Mouse (Mus musculus) brain, embryonic 14.5 days (tissue): ENCODE measurements around the gene Cpm. TPM values are rescaled to one million over a fixed set of nuclear protein-coding genes. Genes with fewer than 3 reads are reported as not detected.

ENCODE experiments used
- DNase-seq: peaks from one replicate; pipeline ENCODE4 v3.0.0-alpha.2; 2011; ENCODE audit warnings: low read depth
- CTCF ChIP-seq: fragments of 200-500 bp; IDR thresholded peaks from 2 replicates; pipeline ENCODE4 v1.5.1; 2012; ENCODE audit warnings: inconsistent platforms, mild to moderate bottlenecking, moderate library complexity, borderline replicate concordance; ENCODE audit not compliant: insufficient read depth, insufficient read length; ENCODE audit errors: extremely low read depth
- POLR2A ChIP-seq: fragments of 200-500 bp; IDR thresholded peaks from 2 replicates; pipeline ENCODE4 v1.6.1; 2012; ENCODE audit warnings: mild to moderate bottlenecking, inconsistent platforms, borderline replicate concordance; ENCODE audit not compliant: poor library complexity, insufficient read depth, insufficient read length, severe bottlenecking; ENCODE audit errors: extremely low read depth
- polyA plus RNA-seq: library from polyadenylated mRNA; depleted of rRNA; stranded (reverse); fragments of >200 nt; gene quantifications from 2 replicates; pipeline ENCODE4 v1.2.3, GENCODE M21; 2012

The Cpm gene
- polyA plus RNA-seq, 1 experiment = 3.7 TPM

DNA sequence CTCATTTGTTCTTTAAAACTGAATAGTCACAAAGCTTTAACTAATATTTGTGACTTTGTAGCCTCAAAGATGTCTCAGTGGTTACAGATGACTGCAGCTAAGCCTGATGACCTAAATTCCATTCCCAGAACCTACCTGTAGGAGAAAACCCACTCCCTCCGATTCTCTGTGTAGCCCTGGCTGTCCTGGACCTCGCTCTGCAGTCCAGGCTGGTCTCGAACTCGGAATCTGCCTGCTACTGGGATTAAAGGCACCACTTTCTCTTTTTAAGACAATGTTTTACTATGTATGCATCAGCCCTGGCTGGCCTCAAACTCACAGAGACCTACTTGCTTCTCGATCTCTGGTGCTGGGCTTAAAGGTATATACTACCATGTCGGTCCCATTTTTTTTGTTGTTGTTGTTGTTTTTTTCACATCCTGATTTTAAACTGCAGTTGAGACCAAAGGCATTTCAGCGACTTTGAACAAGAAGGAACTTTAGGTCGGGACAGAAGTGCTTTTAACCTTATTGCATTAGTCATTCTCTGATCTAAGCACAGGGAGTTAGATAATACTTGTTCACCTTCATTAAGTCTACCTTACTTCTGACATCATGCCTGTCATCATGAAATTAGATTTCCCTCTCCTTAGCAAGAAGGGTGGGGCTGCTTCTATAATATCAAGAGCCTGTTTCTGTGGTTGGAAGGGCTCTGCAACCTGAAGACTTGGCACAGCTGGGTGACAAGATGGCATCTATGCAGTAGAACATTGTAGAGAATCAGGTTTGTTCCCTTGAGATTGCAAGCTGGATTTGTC is 40.0 kb upstream of the Cpm start:
- TF ChIP-seq POLR2A = no peak
- no peak for DNase-seq

DNA sequence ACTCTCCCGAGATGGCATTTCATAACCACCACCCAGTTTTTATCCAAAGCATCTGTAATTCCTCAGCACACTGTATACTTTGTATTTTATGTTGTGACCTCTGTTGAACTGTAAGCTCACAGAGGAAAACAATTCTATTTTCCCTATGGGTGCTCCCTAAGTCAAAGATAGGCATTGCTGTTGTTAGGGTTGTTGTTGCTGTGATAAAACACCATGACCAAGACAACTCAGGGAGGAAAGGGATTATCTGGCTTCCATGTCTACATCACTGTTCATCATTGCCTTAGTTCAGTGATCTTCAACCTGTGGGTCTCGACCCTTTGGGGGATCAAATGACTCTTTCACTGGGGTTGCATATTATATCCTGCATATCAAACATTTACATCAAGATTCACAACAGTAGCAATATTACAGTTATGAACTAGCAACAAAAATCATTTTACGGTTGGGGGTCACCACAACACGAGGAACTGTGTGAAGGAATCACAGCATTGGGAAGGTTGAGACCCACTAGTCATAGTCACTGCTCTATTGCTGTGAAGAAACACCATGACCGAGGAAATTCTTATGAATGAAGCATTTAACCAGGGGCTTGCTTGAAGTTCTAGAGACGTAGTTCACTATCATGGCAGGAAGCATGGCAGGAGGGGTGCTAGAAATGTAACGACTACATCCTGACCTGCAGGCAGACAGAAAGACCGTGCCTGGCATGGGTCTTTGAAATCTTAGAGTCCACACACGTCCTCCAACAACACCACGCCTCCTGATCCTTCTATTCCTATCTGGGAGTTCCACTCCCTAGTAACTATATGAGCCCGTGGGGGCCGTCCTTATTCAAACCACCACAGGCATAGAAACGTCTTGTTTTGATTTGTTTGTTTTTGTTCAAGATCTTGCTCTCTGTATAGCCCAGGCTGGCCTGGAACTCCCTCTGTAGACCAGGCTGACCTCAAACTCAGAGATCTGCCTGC is 38.7 kb upstream of the Cpm start:
- TF ChIP-seq CTCF = no peak
- TF ChIP-seq POLR2A = no peak
- no peak for DNase-seq

DNA sequence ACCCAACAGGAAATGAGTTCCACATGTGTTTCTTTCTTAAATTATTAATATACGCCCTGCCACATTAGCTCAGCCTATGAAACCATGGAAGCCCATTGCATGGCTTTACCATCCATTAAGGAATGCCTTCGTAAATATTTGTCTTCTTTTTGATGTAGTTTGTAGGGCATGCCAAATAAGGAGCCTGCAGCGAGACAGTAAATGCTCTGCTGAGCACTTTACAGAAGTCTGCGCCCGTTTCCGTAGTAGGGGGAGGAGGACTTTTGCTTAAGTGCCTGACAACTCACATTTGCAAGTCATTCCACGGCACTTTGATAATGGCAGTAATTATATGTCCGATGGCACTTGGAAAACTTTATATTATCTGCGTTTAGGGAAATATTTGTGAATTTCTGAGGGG is 37.5 kb upstream of the Cpm start:
- TF ChIP-seq CTCF (no peak), POLR2A (no peak)
- DNase-seq = no peak

DNA sequence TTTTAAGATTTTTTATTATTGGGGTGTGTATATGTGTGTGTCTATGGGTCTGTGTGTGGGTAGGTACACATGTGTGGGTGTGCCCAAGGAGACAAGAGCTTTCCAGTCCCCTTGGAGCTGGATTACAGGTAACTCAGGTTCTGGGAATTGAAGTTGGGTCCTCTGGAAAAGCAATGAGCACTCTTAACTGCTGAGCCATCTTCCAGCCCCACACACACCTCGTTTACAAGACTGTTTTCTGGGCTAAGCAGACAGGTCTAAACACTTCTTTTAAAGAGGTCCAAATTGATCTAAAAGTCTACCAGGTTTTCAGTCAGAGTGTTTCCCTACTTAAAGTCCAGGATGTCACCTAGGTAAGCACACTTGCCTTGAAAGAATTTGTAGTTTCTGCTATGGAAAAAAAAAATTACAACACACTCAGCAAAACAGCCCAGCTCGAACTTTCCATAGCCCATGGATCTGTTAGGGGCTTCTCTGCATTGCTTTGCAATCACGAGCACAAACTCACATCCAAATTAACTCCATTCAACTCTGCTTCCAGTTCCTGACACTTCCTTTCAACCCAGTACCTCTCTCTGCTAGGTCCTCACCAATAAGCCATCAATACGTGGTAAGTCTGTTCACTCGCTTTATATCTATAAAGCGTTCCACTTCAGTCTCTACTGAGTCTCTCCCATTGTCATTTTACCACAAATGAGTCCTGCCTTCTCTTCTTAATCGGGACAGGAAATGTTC is 36.8 kb upstream of the Cpm start:
- no peak for DNase-seq
- TF ChIP-seq CTCF (no peak), POLR2A (no peak)

DNA sequence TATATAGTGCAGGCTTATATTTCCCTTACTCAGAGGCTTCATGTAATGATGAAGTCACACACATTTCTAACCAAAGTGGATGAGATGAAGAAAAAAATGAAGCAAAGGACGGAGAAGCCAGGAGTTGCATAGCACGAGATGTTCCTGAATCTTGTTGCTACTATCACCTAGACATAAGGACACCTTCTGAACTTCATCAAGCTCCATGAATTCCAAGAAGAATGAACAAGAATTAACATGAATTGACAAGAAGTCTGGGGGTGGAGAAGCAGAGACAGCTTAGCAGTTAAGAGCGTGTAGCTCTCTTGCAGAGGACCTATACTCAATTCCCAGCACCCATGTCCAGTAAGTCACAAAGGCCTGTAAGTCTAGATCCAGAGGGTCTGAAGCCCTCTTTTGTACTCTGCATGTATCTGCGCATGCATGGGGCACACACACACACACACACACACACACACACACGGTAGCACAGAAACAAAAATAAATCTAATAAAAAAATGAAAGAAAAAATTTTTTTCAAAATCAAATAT is 36.2 kb upstream of the Cpm start:
- TF ChIP-seq POLR2A (no peak), CTCF (no peak)
- no peak for DNase-seq

DNA sequence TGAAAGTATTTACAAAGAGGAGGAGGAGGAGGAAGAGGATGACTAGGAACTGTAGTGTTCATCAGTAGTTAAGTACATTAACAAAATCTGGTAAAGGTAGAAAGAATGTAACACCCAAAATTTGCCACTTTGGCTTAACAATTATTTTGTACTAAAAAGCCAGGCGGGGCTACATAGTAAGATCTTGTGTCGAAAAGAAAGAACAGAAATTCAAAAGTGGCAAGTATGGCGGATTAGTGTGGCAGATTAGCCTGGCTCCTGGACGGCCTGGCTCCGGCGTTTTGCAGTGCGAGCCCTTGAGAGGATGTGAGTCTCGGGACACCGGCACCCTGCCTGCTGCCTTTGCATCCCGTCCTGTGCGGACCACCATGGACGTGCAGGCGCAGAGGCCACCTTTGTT is 35.4 kb upstream of the Cpm start:
- TF ChIP-seq CTCF (no peak), POLR2A (no peak)
- DNase-seq = no peak

DNA sequence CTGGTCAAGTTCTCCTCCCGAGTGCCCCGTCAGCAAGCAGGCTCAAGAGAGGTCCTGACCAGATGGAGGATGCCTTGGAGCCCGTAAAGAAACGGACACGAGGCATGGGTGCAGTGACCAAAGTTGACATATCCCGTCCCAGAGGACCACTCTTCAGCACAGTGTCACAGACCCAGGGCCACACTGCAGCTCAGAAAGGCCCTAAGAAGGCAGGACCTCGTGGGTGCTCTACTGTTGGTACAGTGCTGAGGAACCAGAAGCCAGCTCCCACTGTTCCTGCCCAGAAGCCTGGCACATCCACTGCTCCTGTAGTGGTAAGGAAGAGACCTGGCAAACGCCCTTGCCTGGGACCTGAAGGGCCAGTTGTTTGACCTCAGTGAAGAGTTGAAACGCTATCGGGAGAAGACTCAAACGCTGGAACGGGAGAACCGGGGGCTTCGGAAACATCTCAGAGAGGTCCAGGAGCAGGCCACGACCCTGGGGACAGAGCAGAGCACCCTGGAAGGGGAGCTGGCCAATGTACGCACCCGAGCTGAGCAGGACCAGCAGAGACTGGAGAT is 34.9 kb upstream of the Cpm start:
- no peak for DNase-seq
- TF ChIP-seq CTCF (no peak), POLR2A (no peak)

DNA sequence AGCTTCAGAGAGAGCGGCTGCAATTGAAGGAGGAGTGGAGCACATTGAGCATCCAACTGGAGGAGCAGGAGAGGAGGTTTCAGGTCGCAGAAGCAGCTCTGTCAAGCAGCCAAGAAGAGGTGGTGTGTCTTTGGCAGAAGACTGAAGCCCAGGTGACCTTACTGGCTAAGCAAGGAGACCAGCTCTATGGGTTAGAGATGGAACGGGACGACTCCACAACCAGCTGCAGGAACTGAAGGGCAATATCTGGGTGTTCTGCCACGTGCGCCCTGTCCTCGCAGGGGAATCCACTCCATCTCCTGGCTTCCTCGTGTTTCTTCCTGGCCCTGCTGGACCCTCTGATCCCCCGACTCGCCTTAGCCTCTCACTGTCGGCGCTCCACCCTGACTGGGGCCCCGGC is 34.4 kb upstream of the Cpm start:
- no peak for TF ChIP-seq CTCF
- no peak for DNase-seq

DNA sequence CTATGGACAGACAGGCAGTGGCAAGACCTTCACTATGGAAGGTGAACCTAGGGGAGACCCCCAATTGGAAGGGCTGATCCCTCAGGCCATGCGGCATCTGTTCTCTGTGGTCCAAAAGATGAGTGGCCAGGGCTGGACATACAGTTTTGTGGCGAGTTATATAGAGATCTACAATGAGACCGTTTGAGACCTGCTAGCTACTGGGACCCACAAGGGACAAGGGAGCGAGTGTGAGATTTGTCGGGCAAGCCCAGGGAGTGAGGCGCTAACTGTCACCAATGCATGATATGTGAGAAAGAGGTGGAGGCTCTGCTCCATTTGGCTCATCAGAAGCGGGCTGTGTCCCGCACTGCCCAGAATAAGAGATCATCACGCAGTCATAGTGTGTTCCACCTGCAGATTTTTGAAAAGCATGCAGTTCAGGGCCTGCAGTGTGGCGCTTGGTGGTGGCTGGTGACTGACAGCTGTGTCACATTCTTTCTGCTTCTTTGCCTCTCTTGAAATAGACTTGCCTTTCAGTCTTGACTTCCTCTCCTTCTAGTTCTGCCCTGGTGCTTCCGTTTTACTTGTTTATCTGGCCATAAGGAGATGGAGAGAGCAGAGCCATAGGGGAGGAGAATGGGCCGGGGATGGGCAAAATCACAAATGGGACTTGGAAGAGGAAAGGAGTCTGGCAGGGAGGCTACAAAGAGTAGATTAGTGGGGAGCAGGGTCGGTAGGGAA is 33.7 kb upstream of the Cpm start:
- TF ChIP-seq CTCF (no peak), POLR2A (no peak)
- DNase-seq = no peak

DNA sequence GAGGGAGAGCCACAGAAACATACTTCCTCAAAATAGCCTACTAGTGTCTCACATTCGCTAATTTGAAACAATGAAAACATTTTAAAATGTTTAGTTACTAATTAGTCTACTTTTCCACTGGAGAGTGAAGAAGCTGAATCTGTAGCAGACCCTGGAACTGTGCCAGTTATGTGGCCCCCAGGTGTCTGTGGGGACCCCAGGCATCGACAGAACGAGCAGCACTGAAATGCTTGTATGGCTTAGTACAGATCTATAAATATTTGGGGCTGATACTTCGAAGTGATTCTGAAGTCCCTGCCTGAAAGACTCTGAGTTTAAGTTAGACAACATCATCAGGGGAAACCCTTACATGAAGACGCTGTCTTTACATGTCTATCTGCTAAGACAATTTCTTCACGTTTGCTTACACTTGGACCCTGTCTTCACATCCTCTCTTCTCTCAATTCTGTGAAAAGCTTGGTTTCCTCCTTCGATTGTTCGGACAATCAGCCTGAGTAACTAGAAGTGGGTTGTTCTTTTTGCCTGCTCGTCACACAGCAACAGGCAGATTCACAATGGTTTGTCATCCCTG is 33.0 kb upstream of the Cpm start:
- TF ChIP-seq CTCF (no peak), POLR2A (no peak)
- no peak for DNase-seq
